Mouse (Mus musculus) CD4-positive naive resting alpha-beta T cell, adult 76 days (primary cell): ENCODE measurements around the gene Gm2115. TPM values are rescaled to one million over a fixed set of nuclear protein-coding genes. Genes with fewer than 3 reads are reported as not detected.

Experiments used
- total RNA-seq: library from RNA; stranded (reverse); gene quantifications from one replicate; pipeline ENCODE4 v1.2.4, GENCODE M21; 2023

Gene Gm2115
- not detected for total RNA-seq

GRCm38 (mm10) chr7:84528796-84529533 is at the start of gene Gm2115:
Gm2115 (plus strand) TSS chr7:84528954.

DNA sequence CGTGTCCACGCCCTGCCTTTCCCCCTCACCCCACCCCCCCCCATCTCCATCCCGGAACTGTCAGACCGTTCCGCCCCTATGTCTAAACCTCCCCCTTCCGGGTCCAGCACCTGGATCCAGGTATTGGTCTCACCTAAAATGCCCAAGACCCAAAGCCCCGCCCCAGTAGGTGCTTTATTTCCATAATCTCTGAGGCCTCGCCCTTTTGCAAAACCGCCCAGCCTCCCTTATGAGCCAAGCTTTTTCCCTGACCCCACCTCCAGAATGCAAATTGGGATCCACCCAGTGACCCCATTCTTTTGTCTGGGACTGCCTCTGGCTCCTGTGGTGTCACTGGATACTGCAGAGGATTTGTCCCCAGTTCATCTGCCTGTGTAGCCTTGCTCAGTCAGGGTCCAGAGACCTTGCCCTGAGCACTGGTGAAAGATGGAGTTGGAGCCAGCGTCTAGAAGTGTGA is 77.6 kb downstream of the Gm2115 start, which contains the start of gene Fah:
Gene Fah, minus strand, starts transcription at position 430 of the 457 bp plus-strand sequence.

Other genes with a start within 250 kb of the Gm2115 start
- gene Arnt2, start 118.8 kb upstream of the Gm2115 start, total RNA-seq, result not detected
- 1.8 TPM for gene Fah, start 77.8 kb downstream of the Gm2115 start, total RNA-seq
- 138 TPM for gene Zfand6, start 161.0 kb downstream of the Gm2115 start, total RNA-seq